Mouse (Mus musculus): ENCODE results near the gene Shld2.
"Not testable (repeated sequence)": the region's sequence is repeated elsewhere in the genome, so short reads cannot be mapped to it uniquely, and the experiment has no call there.

The Shld2 gene

GRCm38 (mm10) chr14:34289259-34290015 lies 20.9 kb downstream of the Shld2 start:
- in situ Hi-C loops (cut with MboI, MseI) = no loop called here

- in situ Hi-C loops (cut with MboI, MseI) = no loop called here
Measured at GRCm38 (mm10) chr14:34288396-34288795, 21.9 kb downstream of the Shld2 start.

GRCm38 (mm10) chr14:34281736-34282269 lies 28.5 kb downstream of the Shld2 start:
- in situ Hi-C loops (cut with MboI, MseI) = no loop called here

- in situ Hi-C loops (cut with MboI, MseI) = no loop called here
Measured at GRCm38 (mm10) chr14:34280798-34281197, 29.5 kb downstream of the Shld2 start.

- in situ Hi-C loops (cut with MboI, MseI) = no loop called here
Measured at GRCm38 (mm10) chr14:34279726-34280125, 30.6 kb downstream of the Shld2 start.

- in situ Hi-C loops (cut with MboI, MseI) = no loop called here
Measured at GRCm38 (mm10) chr14:34275225-34275624, 35.1 kb downstream of the Shld2 start.

- in situ Hi-C loops (cut with MboI, MseI) = loop anchor here (5.0 kb wide), 1 partner anchor 83 kb away; the partner anchor contains the start of gene Fam25c
Measured at GRCm38 (mm10) chr14:34274141-34274540, 36.2 kb downstream of the Shld2 start.

GRCm38 (mm10) chr14:34273280-34273679 lies 37.0 kb downstream of the Shld2 start:
- in situ Hi-C loops (cut with MboI, MseI) = loop anchor here (5.0 kb wide), 1 partner anchor 84 kb away; the partner anchor contains the start of gene Fam25c

GRCm38 (mm10) chr14:34268046-34268445 lies 42.2 kb downstream of the Shld2 start:
- in situ Hi-C loops (cut with MboI, MseI) = no loop called here

GRCm38 (mm10) chr14:34258525-34258924 lies 51.8 kb downstream of the Shld2 start:
- in situ Hi-C loops (cut with MboI, MseI) = not testable (repeated sequence)

GRCm38 (mm10) chr14:34253261-34253660 lies 57.0 kb downstream of the Shld2 start:
- in situ Hi-C loops (cut with MboI, MseI) = no loop called here

- in situ Hi-C loops (cut with MboI, MseI) = no loop called here
Measured at GRCm38 (mm10) chr14:34252470-34253145, 57.7 kb downstream of the Shld2 start.

GRCm38 (mm10) chr14:34240676-34241075 lies 69.6 kb downstream of the Shld2 start:
- in situ Hi-C loops (cut with MboI, MseI) = no loop called here

GRCm38 (mm10) chr14:34240263-34240662 lies 70.0 kb downstream of the Shld2 start:
- in situ Hi-C loops (cut with MboI, MseI) = no loop called here

GRCm38 (mm10) chr14:34234630-34235380 lies 75.5 kb downstream of the Shld2 start:
- in situ Hi-C loops (cut with MboI, MseI) = no loop called here

- in situ Hi-C loops (cut with MboI, MseI) = no loop called here
Measured at GRCm38 (mm10) chr14:34233846-34234245, 76.4 kb downstream of the Shld2 start.

GRCm38 (mm10) chr14:34232866-34233680 lies 77.2 kb downstream of the Shld2 start:
- in situ Hi-C loops (cut with MboI, MseI) = no loop called here

- in situ Hi-C loops (cut with MboI, MseI) = no loop called here
Measured at GRCm38 (mm10) chr14:34232340-34232739, 78.0 kb downstream of the Shld2 start.

- in situ Hi-C loops (cut with MboI, MseI) = no loop called here
Measured at GRCm38 (mm10) chr14:34228830-34229506, 81.3 kb downstream of the Shld2 start.

- in situ Hi-C loops (cut with MboI, MseI) = no loop called here
Measured at GRCm38 (mm10) chr14:34227981-34228380, 82.3 kb downstream of the Shld2 start.

Data from T-helper 1 cell (primary cell).